Mouse (Mus musculus): ENCODE results near the gene Capn2.

Capn2 gene

DNA sequence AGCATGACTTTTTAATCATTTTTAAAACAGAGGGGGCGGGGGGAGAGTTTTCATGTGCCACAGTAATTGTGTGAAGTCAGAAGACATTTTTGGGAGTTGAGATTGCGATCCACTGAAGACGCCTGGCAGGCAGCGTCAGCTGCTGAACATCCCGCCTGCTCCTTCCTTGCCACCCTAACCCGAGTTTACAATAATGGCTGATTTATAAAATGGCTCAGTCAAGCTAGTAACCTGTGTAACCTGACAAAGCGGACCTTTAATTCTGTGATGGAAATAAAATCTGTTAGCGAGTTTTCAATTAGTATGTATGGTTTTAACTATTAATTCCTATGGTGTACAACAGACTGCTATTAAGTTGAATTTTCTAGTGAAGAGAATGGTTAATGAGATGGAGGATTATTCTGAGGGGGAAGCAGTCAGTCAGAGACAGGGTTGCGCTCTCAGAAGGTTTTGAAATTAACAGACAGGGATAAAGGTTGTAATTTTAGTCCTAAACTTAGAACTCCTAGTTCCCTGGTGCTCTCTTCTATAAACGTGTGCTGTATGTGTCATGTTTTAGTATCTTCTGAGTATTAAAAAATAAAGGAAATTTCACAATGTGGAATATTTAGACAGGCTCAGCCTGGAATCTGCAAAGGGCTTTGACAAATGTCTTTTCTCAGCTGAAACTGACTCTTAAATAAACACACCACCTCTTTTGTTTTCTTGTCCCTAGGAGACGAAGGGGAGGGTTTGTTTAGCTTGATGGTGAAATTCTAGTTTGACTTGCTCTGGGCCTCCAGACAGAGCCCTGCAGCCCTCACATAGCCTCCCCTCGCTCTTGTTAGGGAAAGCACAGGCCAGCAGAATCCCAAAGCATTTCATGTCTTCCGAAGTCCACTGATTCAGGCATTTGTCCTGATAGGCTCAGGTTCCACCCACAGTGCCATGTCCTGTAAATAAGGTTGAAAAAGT is 56.8 kb downstream of the Capn2 start:
- POLR2A ChIA-PET: no interaction called here
- CTCF ChIA-PET: interaction anchor here in 1 of 4 experiments (0.7 kb wide), 1 partner anchor 29 kb away, joined by 3 read pairs; no protein-coding TSS in a partner anchor

DNA sequence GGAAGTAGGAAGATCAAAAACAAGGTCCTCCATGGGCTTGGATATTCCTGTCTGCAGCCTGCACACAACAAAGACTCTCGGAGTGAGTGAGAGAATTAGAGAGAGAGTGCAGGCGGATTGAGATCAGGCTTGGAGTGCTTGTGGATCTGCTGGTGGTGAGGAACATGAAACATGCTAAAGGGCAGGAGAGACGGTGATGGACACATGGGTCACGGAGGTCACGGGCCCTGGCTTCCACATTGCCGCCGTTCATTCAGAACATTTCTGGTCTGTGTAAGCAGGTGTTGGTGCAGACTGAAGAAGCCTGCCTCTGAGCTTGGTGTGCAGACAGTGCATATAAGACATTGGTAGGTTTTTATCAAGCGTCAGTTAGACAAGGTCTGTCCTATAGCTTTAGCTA is 58.0 kb downstream of the Capn2 start:
- ChIA-PET POLR2A (no interaction called here), CTCF (no interaction called here)

DNA sequence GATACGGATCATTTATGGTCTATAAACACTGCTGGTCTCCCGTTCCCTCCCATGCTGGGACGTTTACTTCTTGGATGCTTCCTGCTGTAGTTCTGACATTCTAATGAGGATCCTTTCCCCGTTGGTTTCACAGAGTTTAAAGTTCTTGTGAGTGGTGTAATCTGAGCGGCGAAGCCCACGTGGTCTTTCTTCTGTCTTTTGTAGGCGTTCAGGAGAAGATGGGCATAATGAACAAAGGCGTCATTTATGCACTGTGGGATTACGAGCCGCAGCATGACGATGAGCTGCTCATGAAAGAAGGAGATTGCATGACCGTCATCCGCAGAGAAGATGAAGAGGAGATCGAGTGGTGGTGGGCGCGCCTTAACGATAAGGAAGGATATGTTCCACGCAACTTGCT is 58.9 kb downstream of the Capn2 start:
- POLR2A ChIA-PET: interaction anchor here in 1 of 4 experiments (0.6 kb wide), 1 partner anchor 49 kb away, joined by 3 read pairs; the partner anchor contains the start of gene Trp53bp2
- CTCF ChIA-PET: no interaction called here

DNA sequence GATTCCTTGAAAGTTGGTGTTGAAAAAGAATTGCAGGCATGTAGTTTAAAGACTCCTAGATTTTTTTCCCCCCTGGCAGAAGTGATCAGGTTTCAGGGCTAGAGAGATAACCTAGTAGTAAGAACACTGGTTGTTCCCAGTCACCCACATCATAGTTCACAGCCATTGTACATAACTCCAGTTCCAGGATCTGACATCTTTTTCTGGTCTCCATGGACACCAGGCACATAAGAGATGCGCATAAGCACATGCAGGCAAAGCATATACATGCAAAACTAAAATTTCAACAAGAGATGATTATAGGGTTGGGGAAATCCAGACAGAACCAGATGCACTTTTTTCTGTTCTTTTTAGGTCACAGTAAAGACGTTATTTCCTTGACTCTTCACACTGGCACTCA is 62.3 kb downstream of the Capn2 start:
- POLR2A ChIA-PET: interaction anchor here in 1 of 4 experiments (0.6 to 1.0 kb wide), 2 partner anchors 10 to 46 kb away, joined by 5 to 7 read pairs; partner anchors contain the start of gene Trp53bp2
- CTCF ChIA-PET: interaction anchor here in 1 of 4 experiments (0.5 kb wide), 1 partner anchor 81 kb away, joined by 3 read pairs; no protein-coding TSS in a partner anchor

DNA sequence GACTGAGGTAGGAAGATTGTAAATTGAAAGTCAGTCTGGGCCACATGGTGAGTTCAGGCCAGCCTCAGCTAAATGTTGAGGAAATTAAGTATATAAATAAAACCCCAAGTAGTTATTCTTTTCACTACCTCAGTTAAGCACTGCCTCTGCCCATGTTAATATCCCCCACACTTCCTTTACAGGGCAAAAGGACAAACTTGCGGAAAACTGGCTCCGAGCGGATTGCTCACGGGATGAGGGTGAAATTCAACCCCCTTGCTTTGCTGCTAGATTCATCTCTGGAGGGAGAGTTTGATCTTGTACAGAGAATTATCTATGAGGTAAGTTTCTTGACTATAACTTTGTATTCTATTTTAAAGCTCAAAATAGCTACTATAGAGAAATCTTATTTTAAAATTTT is 64.9 kb downstream of the Capn2 start:
- CTCF ChIA-PET: interaction anchor here in 1 of 4 experiments (0.7 kb wide), 1 partner anchor 69 kb away, joined by 4 read pairs; no protein-coding TSS in a partner anchor
- POLR2A ChIA-PET: interaction anchor here in 1 of 4 experiments (0.7 to 1.2 kb wide), 4 partner anchors 10 to 38 kb away, joined by 3 read pairs; no protein-coding TSS in a partner anchor

DNA sequence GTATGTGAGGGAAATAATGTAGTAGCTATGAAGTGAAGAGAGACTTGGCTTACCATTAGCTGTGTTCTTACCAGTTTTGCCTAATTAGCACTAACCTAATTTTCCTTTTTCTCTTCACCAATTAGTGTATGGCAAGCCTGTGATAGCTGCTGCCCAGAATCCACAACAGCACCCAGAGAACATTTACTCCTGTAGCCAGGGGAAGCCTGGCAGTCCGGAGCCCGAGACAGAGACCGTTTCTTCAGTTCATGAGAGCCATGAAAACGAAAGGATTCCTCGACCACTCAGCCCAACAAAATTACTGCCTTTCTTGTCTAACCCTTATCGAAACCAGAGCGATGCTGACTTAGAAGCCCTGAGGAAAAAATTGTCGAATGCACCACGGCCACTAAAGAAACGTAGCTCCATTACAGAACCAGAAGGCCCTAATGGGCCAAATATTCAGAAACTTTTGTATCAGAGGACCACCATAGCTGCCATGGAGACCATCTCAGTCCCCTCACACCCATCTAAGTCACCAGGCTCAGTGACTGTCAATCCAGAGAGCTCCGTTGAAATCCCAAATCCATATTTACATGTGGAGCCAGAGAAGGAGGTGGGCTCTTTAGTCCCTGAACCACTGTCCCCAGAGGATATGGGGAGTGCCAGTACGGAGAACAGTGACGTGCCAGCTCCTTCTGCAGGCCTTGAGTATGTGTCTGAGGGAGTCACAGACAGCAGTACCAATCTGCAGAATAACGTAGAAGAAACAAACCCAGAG is 69.0 kb downstream of the Capn2 start:
- ChIA-PET CTCF (interaction anchor here in 1 of 4 experiments (1.1 kb wide), 1 partner anchor 42 kb away, joined by 3 read pairs; no protein-coding TSS in a partner anchor), POLR2A (interaction anchor here in 1 of 4 experiments (0.7 kb wide), 1 partner anchor 762 kb away, joined by 4 read pairs; no protein-coding TSS in a partner anchor)

DNA sequence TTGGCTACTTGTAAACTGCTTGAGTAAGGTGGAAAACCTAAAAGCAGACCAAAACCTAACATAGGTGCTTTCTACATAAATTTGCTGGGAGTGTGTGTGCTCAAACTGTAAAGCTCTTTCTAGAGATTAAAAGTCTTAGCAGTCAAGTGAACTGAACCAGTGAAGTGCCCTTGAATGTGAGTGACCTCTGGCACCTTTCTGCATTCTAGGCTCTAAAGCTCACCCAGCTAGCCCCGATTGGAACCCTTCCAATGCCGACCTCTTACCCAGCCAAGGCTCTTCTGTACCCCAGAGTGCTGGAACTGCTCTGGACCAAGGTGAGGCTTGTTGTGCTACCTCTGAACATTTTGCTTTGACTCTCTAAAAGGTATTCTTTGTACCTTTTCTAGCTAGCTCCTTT is 73.3 kb downstream of the Capn2 start:
- ChIA-PET POLR2A (interaction anchor here in 1 of 4 experiments (0.6 kb wide), 1 partner anchor 40 kb away, joined by 10 read pairs; no protein-coding TSS in a partner anchor), CTCF (no interaction called here)

DNA sequence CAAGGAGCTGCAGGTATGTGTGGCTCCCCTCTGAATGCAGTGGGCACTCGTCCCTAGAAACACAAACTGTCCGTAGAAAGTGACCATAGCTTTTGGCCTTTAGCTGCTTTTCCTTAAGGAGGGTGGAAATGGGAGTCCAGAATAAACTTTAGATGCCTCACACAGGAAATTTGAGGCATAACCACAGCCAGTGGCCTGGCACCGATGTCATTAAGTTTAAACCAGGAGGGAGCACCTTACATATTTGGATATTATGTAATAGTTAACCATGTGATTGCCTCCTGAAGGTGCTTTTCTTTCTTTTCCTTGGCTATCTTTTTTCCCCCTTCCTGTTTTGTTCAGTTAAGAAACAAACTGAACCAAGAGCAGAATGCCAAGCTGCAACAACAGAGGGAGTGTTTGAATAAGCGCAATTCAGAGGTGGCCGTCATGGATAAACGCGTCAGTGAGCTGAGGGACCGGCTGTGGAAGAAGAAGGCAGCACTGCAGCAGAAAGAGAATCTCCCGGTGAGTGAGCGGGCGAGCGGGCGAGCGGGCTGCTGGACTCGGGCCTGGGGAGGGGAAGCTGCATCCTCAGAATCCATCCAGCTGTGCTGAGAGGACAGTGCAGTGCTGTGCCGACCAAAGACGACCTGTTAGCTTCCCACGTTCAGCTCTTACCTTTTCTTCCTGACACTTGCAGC is 75.5 kb downstream of the Capn2 start:
- ChIA-PET POLR2A (interaction anchor here in 1 of 4 experiments (0.6 to 1.1 kb wide), 4 partner anchors 11 to 1330 kb away, joined by 3 to 5 read pairs (median 4); no protein-coding TSS in a partner anchor), CTCF (interaction anchor here in 1 of 4 experiments (1.3 kb wide), 1 partner anchor 302 kb away, joined by 3 read pairs; no protein-coding TSS in a partner anchor)

DNA sequence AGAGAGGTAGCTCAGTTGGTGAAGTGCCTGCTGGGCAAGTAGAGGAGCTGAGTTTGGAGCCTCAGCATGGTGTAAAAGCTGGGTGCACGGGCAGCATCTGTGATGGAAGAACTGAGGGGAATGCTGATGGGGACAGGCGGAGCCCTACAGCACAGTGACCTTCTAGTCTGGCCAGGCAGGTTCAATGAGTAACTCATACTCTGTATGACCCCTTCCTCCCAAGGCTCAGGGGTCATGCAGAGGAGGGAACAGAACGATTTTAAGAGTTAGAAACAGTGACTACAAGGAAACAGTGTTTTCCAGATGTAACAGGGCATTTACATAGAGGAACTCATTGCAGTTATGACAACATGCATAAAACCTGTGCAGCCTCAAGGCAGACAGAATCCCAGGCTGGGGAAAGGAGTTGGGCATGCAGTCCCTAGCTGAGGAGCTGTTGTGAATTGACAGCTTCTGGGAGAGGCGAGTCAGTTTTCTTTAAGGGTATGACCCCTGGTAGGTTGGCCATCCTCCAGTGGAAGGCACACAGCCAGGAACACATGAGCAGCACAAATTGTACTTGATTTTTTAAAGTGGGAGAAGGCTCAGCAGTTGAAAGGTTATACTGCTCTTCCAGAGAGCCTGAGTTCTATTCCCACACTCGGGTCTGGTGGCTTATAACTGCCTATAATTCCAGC is 77.7 kb downstream of the Capn2 start:
- ChIA-PET POLR2A (interaction anchor here in 2 of 4 experiments (0.7 to 0.8 kb wide), 2 partner anchors 122 to 1010 kb away, joined by 3 to 4 read pairs; no protein-coding TSS in a partner anchor), CTCF (interaction anchor here in 3 of 4 experiments (0.7 to 0.9 kb wide), 3 partner anchors 9 to 790 kb away, joined by 3 read pairs; no protein-coding TSS in a partner anchor)

DNA sequence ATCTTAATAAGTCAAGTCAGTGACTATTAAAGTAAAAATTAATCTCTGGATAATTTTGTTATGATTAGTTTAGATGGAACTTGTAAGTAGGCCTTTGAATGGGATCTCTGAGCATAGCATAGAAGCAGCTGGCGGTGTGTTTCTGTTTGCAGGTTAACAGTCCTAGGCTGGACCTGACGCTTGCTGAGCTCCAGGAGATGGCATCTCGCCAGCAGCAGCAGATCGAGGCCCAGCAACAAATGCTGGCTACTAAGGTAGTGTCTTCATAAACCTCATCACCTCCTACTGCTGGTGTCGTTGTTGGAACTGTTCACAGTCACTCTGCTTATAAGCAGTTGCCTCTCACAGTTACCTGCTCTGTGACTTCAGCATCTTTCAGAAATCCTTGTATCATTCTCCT is 80.7 kb downstream of the Capn2 start:
- POLR2A ChIA-PET: no interaction called here
- CTCF ChIA-PET: no interaction called here

DNA sequence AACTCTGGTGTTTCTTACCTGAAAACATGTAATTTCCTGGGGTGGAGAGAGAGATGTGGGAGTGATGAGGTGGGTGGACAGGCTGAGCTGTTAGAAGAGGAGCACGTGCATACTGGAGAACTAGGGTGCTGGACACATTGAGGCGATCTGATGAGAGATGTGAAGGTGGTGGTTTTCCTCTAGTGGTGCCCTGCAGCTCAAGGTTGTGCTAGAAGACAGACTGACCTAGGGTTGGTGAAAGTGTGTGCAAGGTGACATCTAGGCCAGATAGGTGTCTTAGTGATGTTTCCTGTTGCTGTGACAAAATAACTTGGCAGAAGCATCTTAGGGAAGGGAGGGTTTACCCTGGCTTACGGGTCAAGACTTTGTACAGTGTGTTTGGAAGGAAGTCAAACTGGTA is 85.3 kb downstream of the Capn2 start:
- ChIA-PET CTCF (interaction anchor here in 2 of 4 experiments (0.8 to 0.9 kb wide), 2 partner anchors 11 to 59 kb away, joined by 3 read pairs; no protein-coding TSS in a partner anchor), POLR2A (interaction anchor here in 1 of 4 experiments (1.5 kb wide), 1 partner anchor 24 kb away, joined by 5 read pairs; the partner anchor contains the start of gene Trp53bp2)

DNA sequence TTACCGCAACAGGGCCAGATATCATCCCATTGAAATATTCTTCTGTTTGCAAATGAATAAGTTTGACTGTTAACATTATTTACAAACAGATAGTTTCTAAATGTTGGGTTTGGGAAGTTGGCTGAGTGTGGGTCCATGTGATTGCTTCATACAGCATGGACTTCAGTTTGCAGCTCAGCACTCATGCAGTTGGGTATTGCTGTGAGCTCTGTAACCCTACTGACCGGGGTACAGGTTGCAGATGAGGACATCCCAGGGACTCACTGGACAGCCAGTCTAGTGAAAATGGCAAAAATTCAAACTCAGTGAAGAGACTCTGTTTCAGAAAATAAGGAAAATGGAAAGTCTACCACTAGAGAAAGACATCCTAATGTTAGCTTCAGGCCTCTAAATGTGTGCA is 86.7 kb downstream of the Capn2 start:
- POLR2A ChIA-PET: interaction anchor here in 1 of 4 experiments (1.5 kb wide), 1 partner anchor 22 kb away, joined by 5 read pairs; the partner anchor contains the start of gene Trp53bp2
- CTCF ChIA-PET: interaction anchor here in 1 of 4 experiments (0.7 kb wide), 1 partner anchor 9 kb away, joined by 3 read pairs; no protein-coding TSS in a partner anchor

DNA sequence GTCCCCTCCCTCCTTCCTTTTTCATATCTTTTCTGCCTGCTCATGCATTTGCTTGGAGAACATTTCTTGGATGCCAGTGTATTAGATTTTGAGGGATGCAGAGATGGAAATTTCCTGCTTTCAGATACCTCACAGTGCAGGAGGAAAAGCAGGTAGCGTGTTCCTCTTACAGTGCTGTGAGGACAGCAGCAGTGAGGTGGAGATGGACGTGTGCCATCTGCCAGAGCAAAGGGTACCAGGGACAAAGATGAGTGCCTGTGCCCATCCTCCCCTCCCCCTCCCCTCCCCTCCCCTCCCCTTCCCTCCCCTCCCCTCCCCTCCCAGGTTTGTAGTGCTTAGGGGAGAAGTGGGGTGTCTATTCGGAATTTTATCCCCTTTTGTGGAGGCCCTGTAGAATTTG is 87.6 kb downstream of the Capn2 start:
- POLR2A ChIA-PET: no interaction called here

DNA sequence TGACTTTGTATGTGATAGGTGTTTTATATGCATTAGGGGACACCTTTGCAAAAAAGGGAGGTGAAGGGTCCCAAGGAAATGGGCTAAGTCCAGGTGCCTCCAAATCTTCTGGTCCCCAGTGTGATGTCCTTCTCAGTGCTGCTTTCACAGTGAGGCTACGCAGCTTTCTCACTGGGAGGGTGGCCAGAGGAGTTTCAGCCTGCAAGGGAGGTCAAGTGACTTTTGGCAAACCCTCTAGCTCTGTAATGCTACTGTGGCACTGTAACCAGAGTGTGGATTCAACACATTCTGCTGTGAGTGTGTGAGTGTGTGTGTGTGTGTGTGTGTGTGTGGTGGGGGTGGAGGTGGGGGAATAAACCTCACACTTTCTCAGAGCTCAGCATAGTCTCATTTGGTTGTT is 90.0 kb downstream of the Capn2 start:
- POLR2A ChIA-PET: interaction anchor here in 1 of 4 experiments (2.5 kb wide), 1 partner anchor 11 kb away, joined by 10 read pairs; no protein-coding TSS in a partner anchor
- CTCF ChIA-PET: no interaction called here

More for the DNA sequence above, 87.6 kb downstream of the Capn2 start:
- CTCF ChIA-PET: no interaction called here

DNA sequence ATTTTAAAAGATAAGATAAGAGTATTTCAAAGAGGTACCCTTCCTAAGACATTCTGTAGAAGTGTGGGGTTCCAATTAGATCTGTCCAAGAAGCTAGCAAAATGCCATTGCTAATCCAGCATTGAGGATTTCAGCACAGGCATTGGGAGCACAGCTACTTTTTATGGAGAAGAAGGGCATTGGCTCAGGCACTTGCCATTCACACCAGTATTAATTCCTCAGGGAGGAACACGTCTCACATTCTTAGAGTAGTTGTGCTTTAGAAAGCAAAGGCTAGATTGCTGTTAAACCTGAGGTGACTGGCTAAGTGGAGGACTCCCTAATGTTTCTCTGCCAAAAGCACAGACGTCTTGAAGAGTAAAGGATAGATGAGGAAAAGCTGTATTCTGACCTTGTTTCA is 91.0 kb downstream of the Capn2 start:
- CTCF ChIA-PET: interaction anchor here in 1 of 4 experiments (0.6 kb wide), 1 partner anchor 909 kb away, joined by 4 read pairs; no protein-coding TSS in a partner anchor
- POLR2A ChIA-PET: interaction anchor here in 3 of 4 experiments (0.6 to 2.5 kb wide), 8 partner anchors 8 to 85 kb away, joined by 3 to 10 read pairs (median 4); partner anchors contain the start of genes Fbxo28 (in 1 of the 3) and Trp53bp2 (in 1 of the 3)

DNA sequence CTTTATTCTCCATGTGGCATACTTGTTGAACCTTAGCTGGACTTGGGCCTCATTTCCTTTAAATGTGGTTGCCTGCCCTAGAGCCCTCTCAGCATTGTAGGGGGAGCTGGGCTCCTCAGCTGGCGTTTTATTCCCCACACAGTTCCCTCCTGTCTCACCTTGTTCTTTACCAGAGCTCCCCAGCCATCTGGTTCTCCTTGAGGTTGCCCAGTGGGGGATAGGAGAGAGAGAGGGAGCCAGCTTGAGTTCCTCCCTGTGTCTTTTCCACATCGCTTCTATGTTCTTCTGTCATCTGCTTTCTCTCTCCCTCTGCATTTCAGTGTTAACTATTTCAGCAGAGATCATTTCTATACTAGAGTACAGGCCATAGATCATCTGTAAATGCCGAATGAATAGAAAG is 92.2 kb downstream of the Capn2 start:
- ChIA-PET CTCF (interaction anchor here in 1 of 4 experiments (0.6 to 1.1 kb wide), 3 partner anchors 64 to 941 kb away, joined by 3 read pairs; no protein-coding TSS in a partner anchor), POLR2A (interaction anchor here in 2 of 4 experiments (1.0 to 2.5 kb wide), 7 partner anchors 9 to 84 kb away, joined by 4 to 10 read pairs (median 5); partner anchors contain the start of genes Fbxo28 (in 1 of the 2) and Trp53bp2 (in 1 of the 2))

DNA sequence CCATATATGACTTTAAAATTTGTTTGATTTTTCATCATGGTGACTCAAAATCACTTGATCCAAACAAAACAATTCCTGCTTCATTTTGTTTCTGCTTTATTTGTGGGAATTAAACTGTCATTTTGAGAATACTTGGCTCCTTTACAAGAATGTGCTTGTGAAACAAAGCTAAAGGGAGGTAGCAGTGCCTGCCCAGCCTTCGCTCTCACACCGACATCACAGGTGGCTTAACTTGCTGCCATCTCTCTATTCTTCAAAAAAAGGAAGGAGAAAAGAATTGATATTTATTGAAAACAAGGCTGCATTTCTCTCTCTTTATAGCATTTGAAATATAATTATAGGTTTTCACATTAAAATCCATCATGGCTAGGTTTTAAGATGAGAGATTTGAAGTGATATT is 93.1 kb downstream of the Capn2 start:
- ChIA-PET CTCF (no interaction called here), POLR2A (interaction anchor here in 1 of 4 experiments (0.7 to 2.2 kb wide), 2 partner anchors 16 to 1207 kb away, joined by 3 to 9 read pairs; partner anchors contain the start of gene Trp53bp2)
